Mouse (Mus musculus) neutrophil, adult 5-6 weeks (primary cell): ENCODE results near the gene Fgf12. TPM values are rescaled to one million over a fixed set of nuclear protein-coding genes. Genes with fewer than 3 reads are reported as not detected.

ENCODE experiments used
- ATAC-seq: fragments of 151-379, 151-347 bp; 2 replicates; pipeline ENCODE4 v1.8.0; 2017; ENCODE audit warnings: mild to moderate bottlenecking, moderate TSS enrichment; ENCODE audit not compliant: insufficient number of reproducible peaks, poor library complexity, low FRiP score, severe bottlenecking; ENCODE audit errors: extremely low read depth
- total RNA-seq: library from RNA; stranded (forward); fragments of 200-1000 nt; gene quantifications from 2 replicates; pipeline ENCODE4 v1.2.3, GENCODE M21; 2017

Fgf12 gene
- total RNA-seq, 1 experiment from 2014 or later, result 0.23 TPM

GRCm38 (mm10) chr16:28630771-28631484 lies 121.9 kb downstream of the Fgf12 start:
- ATAC-seq, result no peak

GRCm38 (mm10) chr16:28626259-28626658 lies 126.6 kb downstream of the Fgf12 start:
- ATAC-seq, result no peak

GRCm38 (mm10) chr16:28625689-28626088 lies 127.2 kb downstream of the Fgf12 start:
- no peak for ATAC-seq

- no peak for ATAC-seq
Observed at GRCm38 (mm10) chr16:28614412-28614811, 138.5 kb downstream of the Fgf12 start.

GRCm38 (mm10) chr16:28610940-28611339 lies 141.9 kb downstream of the Fgf12 start:
- no peak for ATAC-seq

- no peak for ATAC-seq
Observed at GRCm38 (mm10) chr16:28603155-28603554, 149.7 kb downstream of the Fgf12 start.

GRCm38 (mm10) chr16:28601723-28602122 lies 151.1 kb downstream of the Fgf12 start:
- no peak for ATAC-seq

- ATAC-seq, result no peak
Observed at GRCm38 (mm10) chr16:28596112-28596511, 156.8 kb downstream of the Fgf12 start.

- no peak for ATAC-seq
Observed at GRCm38 (mm10) chr16:28593075-28593915, 159.6 kb downstream of the Fgf12 start.

GRCm38 (mm10) chr16:28592466-28592865 lies 160.4 kb downstream of the Fgf12 start:
- no peak for ATAC-seq

- no peak for ATAC-seq
Observed at GRCm38 (mm10) chr16:28591583-28591982, 161.3 kb downstream of the Fgf12 start.

- ATAC-seq, result no peak
Observed at GRCm38 (mm10) chr16:28572212-28572611, 180.7 kb downstream of the Fgf12 start.

GRCm38 (mm10) chr16:28564716-28565217 lies 188.1 kb downstream of the Fgf12 start:
- ATAC-seq, result no peak

GRCm38 (mm10) chr16:28564075-28564715 lies 188.7 kb downstream of the Fgf12 start:
- ATAC-seq, result no peak

- no peak for ATAC-seq
Observed at GRCm38 (mm10) chr16:28562847-28563246, 190.0 kb downstream of the Fgf12 start.

- no peak for ATAC-seq
Observed at GRCm38 (mm10) chr16:28555219-28555618, 197.6 kb downstream of the Fgf12 start.

- no peak for ATAC-seq
Observed at GRCm38 (mm10) chr16:28539423-28539822, 213.4 kb downstream of the Fgf12 start.

- ATAC-seq, result no peak
Observed at GRCm38 (mm10) chr16:28517596-28518524, 235.0 kb downstream of the Fgf12 start.

GRCm38 (mm10) chr16:28512446-28512845 lies 240.4 kb downstream of the Fgf12 start:
- no peak for ATAC-seq
